Mouse (Mus musculus): ENCODE measurements around the gene Fkbp7. TPM values are rescaled to one million over a fixed set of nuclear protein-coding genes. Genes with fewer than 3 reads are reported as not detected.
"Not testable (repeated sequence)": the region's sequence is repeated elsewhere in the genome, so short reads cannot be mapped to it uniquely, and the experiment has no call there.

The Fkbp7 gene
- polyA plus RNA-seq, 1 experiment from 2014 or later: 62.4 TPM

GRCm38 (mm10) chr2:76631600-76631999 is 41.3 kb downstream of the Fkbp7 start:
- no peaks in the 10 kb centered on the region for H3K4me1 ChIP-seq
- H3K9ac ChIP-seq: no peak overlapping the region
- no peak overlapping the region for H3K27ac ChIP-seq (replicated peaks)
- no peak overlapping the region for H3K4me3 ChIP-seq
- peaks cover 2% of the 10 kb centered on the region for H3K9me3 ChIP-seq
- H3K36me3 ChIP-seq: peaks cover 95% of the 10 kb centered on the region
- 92% methylated on average over 4 of the region's 4 CpGs for WGBS
- no peak overlapping the region for H3K4me2 ChIP-seq
- ATAC-seq (ENCODE audit: extremely low read depth, insufficient number of reproducible peaks, low FRiP score, low TSS enrichment): no peak
- H3K27me3 ChIP-seq (replicated peaks): no peaks in the 10 kb centered on the region

DNA sequence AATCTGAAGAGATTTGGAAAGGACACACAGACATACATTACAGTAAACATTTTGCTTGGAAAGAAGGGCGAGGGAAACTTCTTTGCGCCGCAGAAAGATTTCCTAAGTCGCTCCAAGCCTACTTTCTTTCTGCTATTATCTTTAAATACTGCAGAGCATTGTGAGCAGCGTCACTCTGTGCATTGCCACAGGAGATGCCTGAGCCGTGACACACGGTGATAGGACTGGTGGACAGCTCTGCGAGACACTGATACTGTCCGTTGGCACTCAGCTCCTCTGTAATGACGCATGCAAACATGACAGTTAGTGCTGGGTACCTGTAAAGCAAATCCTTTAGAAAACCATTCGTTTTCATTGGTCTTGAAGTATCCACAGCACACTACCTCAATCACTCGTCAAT is 42.6 kb downstream of the Fkbp7 start:
- no peak overlapping the region for H3K4me2 ChIP-seq
- H3K36me3 ChIP-seq: peaks cover 95% of the 10 kb centered on the region

DNA sequence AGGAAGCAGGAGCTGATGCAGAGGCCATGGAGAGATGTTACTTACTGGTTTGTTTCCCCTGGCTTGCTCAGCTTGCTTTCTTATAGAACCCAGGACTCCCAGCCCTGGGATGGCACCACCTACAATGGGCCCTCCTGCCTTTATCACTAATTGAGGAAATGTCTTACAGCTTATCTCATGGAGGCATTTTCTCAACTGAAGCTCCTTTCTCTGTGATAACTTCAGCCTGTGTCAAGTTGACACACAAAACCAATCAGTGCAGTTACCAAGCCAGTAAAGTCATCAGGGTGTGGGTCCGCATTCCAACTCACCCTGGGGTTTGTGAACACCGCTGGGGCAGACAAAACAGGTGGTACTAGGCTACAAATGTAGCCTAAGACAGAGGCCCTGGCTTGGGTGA is 50.6 kb downstream of the Fkbp7 start:
- 74% methylated on average over 2 of the region's 2 CpGs for WGBS
- not testable (repeated sequence) for H3K4me1 ChIP-seq; ATAC-seq (ENCODE audit: extremely low read depth, insufficient number of reproducible peaks, low FRiP score, low TSS enrichment); H3K27me3 ChIP-seq (replicated peaks); H3K27ac ChIP-seq (replicated peaks); H3K9ac ChIP-seq; H3K4me2 ChIP-seq; H3K4me3 ChIP-seq
- Histone ChIP-seq H3K36me3 (peaks cover 46% of the 10 kb centered on the region), H3K9me3 (peaks cover 20% of the 10 kb centered on the region)

More for the DNA sequence above, 42.6 kb downstream of the Fkbp7 start:
- 79% methylated on average over 12 of the region's 12 CpGs for WGBS
- no peak overlapping the region for H3K27ac ChIP-seq (replicated peaks)
- no peak for ATAC-seq (ENCODE audit: extremely low read depth, insufficient number of reproducible peaks, low FRiP score, low TSS enrichment)
- no peaks in the 10 kb centered on the region for H3K4me1 ChIP-seq
- no peak overlapping the region for H3K4me3 ChIP-seq
- no peak overlapping the region for H3K9ac ChIP-seq
- no peaks in the 10 kb centered on the region for H3K27me3 ChIP-seq (replicated peaks)
- H3K9me3 ChIP-seq: peaks cover 13% of the 10 kb centered on the region

GRCm38 (mm10) chr2:76621724-76622123 is 51.2 kb downstream of the Fkbp7 start:
- 88% methylated on average over 1 of the region's 1 CpGs for WGBS
- H3K4me3 ChIP-seq: no peak overlapping the region
- H3K9me3 ChIP-seq: peaks cover 19% of the 10 kb centered on the region
- H3K27me3 ChIP-seq (replicated peaks): no peaks in the 10 kb centered on the region
- no peak overlapping the region for H3K27ac ChIP-seq (replicated peaks)
- no peak overlapping the region for H3K4me2 ChIP-seq
- H3K36me3 ChIP-seq: peaks cover 40% of the 10 kb centered on the region
- H3K9ac ChIP-seq: no peak overlapping the region
- ATAC-seq (ENCODE audit: extremely low read depth, insufficient number of reproducible peaks, low FRiP score, low TSS enrichment): no peak
- no peaks in the 10 kb centered on the region for H3K4me1 ChIP-seq

- Histone ChIP-seq H3K27ac (replicated peaks) (no peak overlapping the region), H3K36me3 (peaks cover 25% of the 10 kb centered on the region), H3K4me2 (no peak overlapping the region), H3K27me3 (replicated peaks) (no peaks in the 10 kb centered on the region), H3K4me3 (no peak overlapping the region), H3K9me3 (0 out of 2 replicates have a peak, but pooled peaks cover 7% of the 10 kb centered on the region), H3K9ac (no peak overlapping the region), H3K4me1 (no peaks in the 10 kb centered on the region)
- 75% methylated on average over 5 of the region's 5 CpGs for WGBS
- ATAC-seq (ENCODE audit: extremely low read depth, insufficient number of reproducible peaks, low FRiP score, low TSS enrichment): no peak
Observed at GRCm38 (mm10) chr2:76620188-76620587, 52.7 kb downstream of the Fkbp7 start.

DNA sequence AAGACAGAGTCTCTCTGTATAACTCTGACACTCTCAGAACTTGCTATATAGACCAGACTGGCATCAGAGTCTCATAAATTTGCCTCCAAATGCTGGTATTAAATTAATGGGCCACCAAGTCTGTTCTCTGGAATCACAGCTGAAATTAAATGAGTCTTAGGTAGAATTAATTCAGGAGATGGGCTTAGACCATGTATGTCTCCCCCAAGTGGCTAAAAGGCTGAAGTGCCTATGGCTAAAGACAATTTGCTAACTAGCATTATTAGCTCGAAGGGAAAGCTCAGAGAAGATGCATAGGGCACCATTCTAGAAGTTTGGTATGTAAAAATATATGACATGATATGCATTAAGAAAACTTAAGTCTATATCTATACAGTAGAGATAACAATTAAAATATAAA is 54.8 kb downstream of the Fkbp7 start:
- Histone ChIP-seq H3K4me1 (no peaks in the 10 kb centered on the region), H3K9ac (no peak overlapping the region), H3K27me3 (replicated peaks) (no peaks in the 10 kb centered on the region), H3K4me3 (no peak overlapping the region), H3K9me3 (no peaks in the 10 kb centered on the region), H3K36me3 (peaks cover 6% of the 10 kb centered on the region), H3K27ac (replicated peaks) (no peak overlapping the region), H3K4me2 (no peak overlapping the region)
- WGBS: 36% methylated on average over 1 of the region's 1 CpGs
- no peak for ATAC-seq (ENCODE audit: extremely low read depth, insufficient number of reproducible peaks, low FRiP score, low TSS enrichment)

Other genes with a start within 250 kb of the Fkbp7 start
- 31.8 and 35.1 TPM in 2 replicates for gene Prkra, start 25.1 kb downstream of the Fkbp7 start, polyA plus RNA-seq (2015; fragmentation: Nextera tagmentation; extraction: Ambion mirVana)
- gene Pjvk, start 24.6 kb downstream of the Fkbp7 start, polyA plus RNA-seq (2015; fragmentation: Nextera tagmentation; extraction: Ambion mirVana): 0.11 TPM in 1 of 2 replicates, not detected in the other
- gene Plekha3, start 2.2 kb upstream of the Fkbp7 start, polyA plus RNA-seq (2015; fragmentation: Nextera tagmentation; extraction: Ambion mirVana): 5.7 and 7.0 TPM in 2 replicates